Mouse (Mus musculus) megakaryocyte, embryonic 14.5 days (primary cell): ENCODE results near the gene Olfr398.

Source experiments
- FLI1 ChIP-seq: IDR thresholded peaks from 2 replicates; pipeline ENCODE4 v1.6.1; 2012; ENCODE audit warnings: low read length, inconsistent platforms, mixed read lengths
- GATA1 ChIP-seq: IDR thresholded peaks from 3 replicates; pipeline ENCODE4 v1.6.1; 2012; ENCODE audit warnings: mixed read lengths, low read length, inconsistent platforms, borderline replicate concordance

DNA sequence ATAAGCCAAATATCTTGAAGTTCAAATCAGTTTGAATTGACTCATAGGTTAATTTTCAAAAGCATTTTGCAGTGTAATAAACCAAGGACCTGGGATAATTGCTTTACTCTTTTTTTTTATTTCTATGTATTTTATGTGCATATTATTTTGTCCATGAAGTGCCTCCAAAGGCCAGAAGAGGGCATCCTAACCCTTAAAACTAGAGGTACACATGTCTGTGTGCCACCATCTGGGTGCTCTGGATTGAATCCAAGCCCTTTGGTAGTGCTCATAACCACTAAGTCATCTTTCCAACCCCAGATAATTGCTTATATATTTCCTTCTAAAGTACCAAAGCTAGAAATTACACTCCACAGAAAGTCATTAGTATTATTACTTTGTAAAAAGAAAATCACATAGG, 2.9 kb upstream of the Olfr398 start:
- TF ChIP-seq GATA1 (no peak), FLI1 (no peak)
